Mouse (Mus musculus) heart, embryonic 10.5 days (tissue): ENCODE data around the gene Reln. TPM values are rescaled to one million over a fixed set of nuclear protein-coding genes. Genes with fewer than 3 reads are reported as not detected.

ENCODE experiments used
- DNase-seq: peaks from one replicate; pipeline ENCODE4 v3.0.0-alpha.2; 2017; ENCODE audit warnings: low spot score
- H3K27ac ChIP-seq: fragments of 300-500 bp; sonication (generic); 2 replicates; pipeline ENCODE4 v1.5.1; 2016; ENCODE audit warnings: mild to moderate bottlenecking
- H3K27me3 ChIP-seq: fragments of 300-500 bp; sonication (generic); 2 replicates; pipeline ENCODE4 v1.6.1; 2016; ENCODE audit warnings: mild to moderate bottlenecking; ENCODE audit not compliant: poor library complexity, insufficient read depth, severe bottlenecking
- H3K36me3 ChIP-seq: fragments of 300-500 bp; sonication (generic); 2 replicates; pipeline ENCODE4 v1.6.1; 2016; ENCODE audit warnings: mild to moderate bottlenecking, moderate library complexity
- H3K4me1 ChIP-seq: fragments of 300-500 bp; sonication (generic); 2 replicates; pipeline ENCODE4 v1.6.1; 2016; ENCODE audit warnings: mild to moderate bottlenecking
- H3K4me3 ChIP-seq: fragments of 300-500 bp; sonication (generic); 2 replicates; pipeline ENCODE4 v1.5.1; 2016; ENCODE audit warnings: mild to moderate bottlenecking, moderate library complexity
- H3K9me3 ChIP-seq: fragments of 300-500 bp; sonication (generic); 2 replicates; pipeline ENCODE4 v1.6.1; 2016; ENCODE audit warnings: mild to moderate bottlenecking, moderate library complexity
- whole genome bisulfite sequencing: fragments of 180-500 bp; shearing (Covaris S2); methylation state at CpG from one replicate; pipeline ENCODE4 v1.1.7; 2016; 5-methylcytosine and 5-hydroxymethylcytosine counted together
- polyA plus RNA-seq: library from polyadenylated mRNA; unstranded; fragments of >200 nt; fragmentation: Nextera tagmentation; extraction: Ambion mirVana; gene quantifications from 2 replicates; pipeline ENCODE4 v1.2.1, GENCODE M21; 2016

Gene Reln
- polyA plus RNA-seq, 1 experiment from 2014 or later, result 16.9 TPM

GRCm38 (mm10) chr5:22247850-22248249 lies 96.7 kb downstream of the Reln start:
- H3K4me3 ChIP-seq, result no peak overlapping the region
- WGBS, result 80% methylated on average over 6 of the region's 6 CpGs
- DNase-seq, result no peak
- no peaks in the 10 kb centered on the region for H3K9me3 ChIP-seq
- no peaks in the 10 kb centered on the region for H3K27me3 ChIP-seq
- no peaks in the 10 kb centered on the region for H3K36me3 ChIP-seq
- no peaks in the 10 kb centered on the region for H3K4me1 ChIP-seq
- H3K27ac ChIP-seq, result no peak overlapping the region

DNA sequence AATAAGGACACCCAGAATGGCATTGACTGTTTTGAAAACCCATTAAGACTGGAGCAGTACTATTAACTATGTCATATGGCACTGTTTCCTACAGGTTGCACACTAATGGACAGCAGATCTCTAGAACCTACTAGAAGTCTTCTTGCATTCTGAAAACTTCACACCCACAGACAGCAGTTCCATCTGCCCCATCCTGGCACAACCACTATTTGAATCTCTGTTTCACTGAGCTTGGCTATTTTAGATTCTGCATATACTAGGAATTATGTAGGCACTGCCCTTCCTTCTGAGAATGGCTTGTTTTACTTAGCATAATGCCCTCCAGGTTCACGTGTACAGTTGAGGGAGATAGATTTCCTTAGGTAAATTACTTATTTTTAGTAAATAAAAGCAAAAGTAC lies 99.4 kb downstream of the Reln start:
- Histone ChIP-seq H3K27ac (no peak overlapping the region), H3K4me3 (no peak overlapping the region), H3K27me3 (no peaks in the 10 kb centered on the region), H3K4me1 (no peaks in the 10 kb centered on the region), H3K36me3 (no peaks in the 10 kb centered on the region), H3K9me3 (no peaks in the 10 kb centered on the region)
- DNase-seq, result no peak
- WGBS, result 80% methylated on average over 1 of the region's 1 CpGs

- WGBS, result 79% methylated on average over 2 of the region's 2 CpGs
- Histone ChIP-seq H3K36me3 (no peaks in the 10 kb centered on the region), H3K27ac (no peak overlapping the region), H3K27me3 (no peaks in the 10 kb centered on the region), H3K4me1 (no peaks in the 10 kb centered on the region), H3K9me3 (no peaks in the 10 kb centered on the region), H3K4me3 (no peak overlapping the region)
- no peak for DNase-seq
These were observed 101.0 kb downstream of the Reln start for GRCm38 (mm10) chr5:22243538-22243937.

GRCm38 (mm10) chr5:22241560-22241959 lies 102.9 kb downstream of the Reln start:
- DNase-seq, result no peak
- H3K4me1 ChIP-seq, result no peaks in the 10 kb centered on the region
- WGBS, result 84% methylated on average over 4 of the region's 4 CpGs
- H3K27ac ChIP-seq, result no peak overlapping the region
- no peak overlapping the region for H3K4me3 ChIP-seq
- no peaks in the 10 kb centered on the region for H3K9me3 ChIP-seq
- H3K27me3 ChIP-seq, result no peaks in the 10 kb centered on the region
- H3K36me3 ChIP-seq, result no peaks in the 10 kb centered on the region

DNA sequence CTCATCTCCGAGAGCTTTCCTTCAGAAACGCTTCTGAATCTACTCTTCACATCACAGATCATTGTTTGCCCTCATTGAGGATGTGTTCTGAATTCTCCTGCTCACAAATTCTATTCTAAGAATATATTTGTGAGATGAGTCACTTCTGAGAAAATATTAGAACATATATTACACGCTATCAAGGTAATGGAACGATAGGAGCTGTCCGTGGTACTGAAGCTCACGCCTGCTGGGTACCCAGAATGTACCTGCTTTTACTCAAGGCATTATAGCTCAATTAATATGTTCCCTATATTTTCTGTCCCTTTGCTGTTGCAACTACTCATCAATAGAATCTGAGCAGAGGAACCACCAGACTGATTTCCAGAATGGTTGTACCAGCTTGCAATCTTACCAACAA lies 107.7 kb downstream of the Reln start:
- 64% methylated on average over 6 of the region's 6 CpGs for WGBS

GRCm38 (mm10) chr5:22224515-22224914 lies 120.0 kb downstream of the Reln start:
- WGBS, result 58% methylated on average over 4 of the region's 4 CpGs
- Histone ChIP-seq H3K4me1 (0 out of 2 replicates have a peak, but pooled peaks cover 3% of the 10 kb centered on the region), H3K36me3 (no peaks in the 10 kb centered on the region), H3K27ac (no peak overlapping the region), H3K4me3 (no peak overlapping the region), H3K9me3 (no peaks in the 10 kb centered on the region), H3K27me3 (no peaks in the 10 kb centered on the region)
- DNase-seq, result no peak

More for the DNA sequence above, 107.7 kb downstream of the Reln start:
- H3K27me3 ChIP-seq, result no peaks in the 10 kb centered on the region
- no peaks in the 10 kb centered on the region for H3K36me3 ChIP-seq
- no peaks in the 10 kb centered on the region for H3K9me3 ChIP-seq
- no peak for DNase-seq
- H3K4me3 ChIP-seq, result no peak overlapping the region
- no peaks in the 10 kb centered on the region for H3K4me1 ChIP-seq
- H3K27ac ChIP-seq, result no peak overlapping the region

- no peaks in the 10 kb centered on the region for H3K9me3 ChIP-seq
- no peak overlapping the region for H3K27ac ChIP-seq
- no peaks in the 10 kb centered on the region for H3K36me3 ChIP-seq
- 76% methylated on average over 2 of the region's 2 CpGs for WGBS
- no peak overlapping the region for H3K4me3 ChIP-seq
- no peaks in the 10 kb centered on the region for H3K27me3 ChIP-seq
- H3K4me1 ChIP-seq, result 0 out of 2 replicates have a peak, but pooled peaks cover 3% of the 10 kb centered on the region
- DNase-seq, result no peak
These were observed 120.6 kb downstream of the Reln start for GRCm38 (mm10) chr5:22223940-22224339.

- no peaks in the 10 kb centered on the region for H3K9me3 ChIP-seq
- no peak overlapping the region for H3K27ac ChIP-seq
- no peak for DNase-seq
- no peaks in the 10 kb centered on the region for H3K4me1 ChIP-seq
- no peak overlapping the region for H3K4me3 ChIP-seq
- H3K27me3 ChIP-seq, result no peaks in the 10 kb centered on the region
- 85% methylated on average over 8 of the region's 8 CpGs for WGBS
- H3K36me3 ChIP-seq, result no peaks in the 10 kb centered on the region
These were observed 136.0 kb downstream of the Reln start for GRCm38 (mm10) chr5:22208311-22209021.

DNA sequence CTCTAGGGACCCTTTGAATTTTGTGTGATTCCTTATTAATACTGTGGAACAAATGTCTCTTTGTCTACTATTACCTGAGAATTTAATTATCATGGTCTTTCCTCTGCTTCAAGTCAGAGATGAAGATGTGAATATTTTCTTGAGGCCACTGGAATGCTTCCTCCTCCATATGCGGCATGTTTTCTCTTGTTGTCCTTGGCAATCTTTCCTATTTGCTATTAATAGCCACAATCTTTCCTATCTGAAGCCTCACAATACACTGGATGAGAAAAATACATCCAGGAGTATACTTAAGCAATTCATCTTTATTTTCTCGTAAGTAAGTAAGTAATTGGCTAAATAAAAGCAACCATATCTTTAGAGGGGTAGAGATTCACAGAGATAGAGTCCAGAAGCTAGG lies 146.6 kb downstream of the Reln start:
- Histone ChIP-seq H3K4me1 (no peaks in the 10 kb centered on the region), H3K27me3 (no peaks in the 10 kb centered on the region), H3K36me3 (no peaks in the 10 kb centered on the region), H3K9me3 (no peaks in the 10 kb centered on the region), H3K27ac (no peak overlapping the region), H3K4me3 (no peak overlapping the region)
- WGBS, result 68% methylated on average over 2 of the region's 2 CpGs
- DNase-seq, result no peak

DNA sequence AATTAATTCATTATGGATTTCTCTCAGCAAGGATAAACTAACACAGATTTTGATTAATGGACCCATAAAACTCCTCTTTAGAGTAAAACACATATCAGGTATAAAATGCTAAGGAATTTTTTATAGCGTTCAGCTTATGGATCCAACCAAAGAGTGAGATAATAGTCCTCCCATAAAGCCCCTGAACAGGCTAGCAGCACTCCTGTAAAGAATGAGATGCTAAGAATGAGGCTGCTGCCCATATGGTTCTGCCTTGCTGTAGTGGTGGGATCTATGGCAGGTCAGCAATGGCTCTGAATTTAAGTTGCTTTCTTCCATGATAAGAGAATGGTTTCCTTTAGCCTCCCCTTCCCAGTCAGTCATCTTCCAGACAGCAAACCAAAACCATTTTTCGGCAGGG lies 147.6 kb downstream of the Reln start:
- Histone ChIP-seq H3K27me3 (no peaks in the 10 kb centered on the region), H3K27ac (no peak overlapping the region), H3K9me3 (no peaks in the 10 kb centered on the region), H3K4me1 (no peaks in the 10 kb centered on the region), H3K36me3 (no peaks in the 10 kb centered on the region), H3K4me3 (no peak overlapping the region)
- 79% methylated on average over 2 of the region's 2 CpGs for WGBS
- DNase-seq, result no peak

GRCm38 (mm10) chr5:22196476-22196875 lies 148.0 kb downstream of the Reln start:
- Histone ChIP-seq H3K27me3 (no peaks in the 10 kb centered on the region), H3K4me1 (no peaks in the 10 kb centered on the region), H3K9me3 (no peaks in the 10 kb centered on the region), H3K27ac (no peak overlapping the region), H3K4me3 (no peak overlapping the region), H3K36me3 (no peaks in the 10 kb centered on the region)
- 83% methylated on average over 4 of the region's 4 CpGs for WGBS
- no peak for DNase-seq

DNA sequence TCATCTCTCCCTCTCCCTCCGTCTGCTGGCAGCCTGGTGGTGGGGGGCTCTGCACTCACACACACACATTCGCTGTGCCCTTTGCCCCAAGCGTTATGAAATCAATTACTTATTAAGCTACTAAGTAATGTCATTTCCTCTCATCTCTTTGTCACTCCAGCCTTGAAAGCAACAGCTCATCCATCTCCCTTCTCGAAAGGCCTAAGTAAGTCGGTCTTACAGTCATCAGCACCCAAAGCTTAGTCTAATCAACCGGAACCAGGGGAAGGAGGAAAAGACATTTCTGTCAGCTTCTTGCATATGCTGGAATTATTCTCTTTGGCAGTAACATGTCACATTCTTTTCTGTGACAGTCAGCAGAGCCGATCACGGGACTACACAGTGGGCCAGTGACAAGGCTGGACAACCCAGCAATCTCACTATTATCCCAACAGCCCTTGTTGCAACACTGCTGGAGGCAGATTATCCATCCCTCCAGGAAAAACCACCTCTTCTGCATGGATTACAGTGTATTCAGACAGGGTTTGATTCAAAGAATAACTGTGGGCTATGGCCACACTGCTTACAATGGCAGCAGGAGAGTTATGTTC lies 149.1 kb downstream of the Reln start:
- no peaks in the 10 kb centered on the region for H3K9me3 ChIP-seq
- no peaks in the 10 kb centered on the region for H3K36me3 ChIP-seq
- no peaks in the 10 kb centered on the region for H3K4me1 ChIP-seq
- H3K27me3 ChIP-seq, result no peaks in the 10 kb centered on the region
- DNase-seq, result no peak
- no peak overlapping the region for H3K4me3 ChIP-seq
- 78% methylated on average over 8 of the region's 8 CpGs for WGBS
- H3K27ac ChIP-seq, result no peak overlapping the region

GRCm38 (mm10) chr5:22191784-22192183 lies 152.7 kb downstream of the Reln start:
- Histone ChIP-seq H3K4me1 (no peaks in the 10 kb centered on the region), H3K4me3 (no peak overlapping the region), H3K27me3 (no peaks in the 10 kb centered on the region), H3K36me3 (no peaks in the 10 kb centered on the region), H3K9me3 (no peaks in the 10 kb centered on the region), H3K27ac (no peak overlapping the region)
- no peak for DNase-seq
- WGBS, result 88% methylated on average over 7 of the region's 7 CpGs

DNA sequence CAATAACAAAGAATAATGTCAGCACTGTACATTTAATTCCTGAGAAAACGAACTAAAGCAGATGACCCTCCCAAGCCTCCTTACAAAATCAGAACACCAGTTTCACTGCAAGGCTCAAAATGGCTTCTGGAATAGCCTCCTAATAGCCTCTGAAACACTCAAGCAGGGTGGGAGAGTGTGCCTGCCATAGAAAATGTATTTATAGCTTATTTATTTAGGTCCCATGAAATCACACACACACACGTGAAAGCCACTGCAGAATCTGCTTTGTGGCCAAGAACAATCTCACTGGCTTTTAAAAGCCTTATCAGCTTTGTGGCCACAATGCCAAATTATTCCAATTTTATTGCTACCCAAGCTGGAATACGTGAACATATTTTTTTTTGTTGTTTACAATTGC lies 154.2 kb downstream of the Reln start:
- no peaks in the 10 kb centered on the region for H3K36me3 ChIP-seq
- H3K4me3 ChIP-seq, result no peak overlapping the region
- no peaks in the 10 kb centered on the region for H3K4me1 ChIP-seq
- H3K9me3 ChIP-seq, result no peaks in the 10 kb centered on the region
- no peaks in the 10 kb centered on the region for H3K27me3 ChIP-seq
- 75% methylated on average over 3 of the region's 3 CpGs for WGBS
- DNase-seq, result no peak
- no peak overlapping the region for H3K27ac ChIP-seq
